Mouse (Mus musculus) E14TG2a.4 (cell line): Measurements from ENCODE around the gene Nckap5l.
A peak's percentile ranks its signal among the peaks of the same experiment; 100 is the strongest.

Source experiments
- CTCF ChIP-seq: conservative IDR thresholded peaks from 2 replicates; pipeline ENCODE4 v1.5.1; 2014; ENCODE audit warnings: low read length
- NANOG ChIP-seq: IDR thresholded peaks from 2 replicates; pipeline ENCODE4 v1.6.1; 2014; ENCODE audit warnings: borderline replicate concordance, low read length, mixed read lengths
- POU5F1 ChIP-seq: IDR thresholded peaks from 2 replicates; pipeline ENCODE4 v1.6.1; 2014; ENCODE audit warnings: low read length, borderline replicate concordance

DNA sequence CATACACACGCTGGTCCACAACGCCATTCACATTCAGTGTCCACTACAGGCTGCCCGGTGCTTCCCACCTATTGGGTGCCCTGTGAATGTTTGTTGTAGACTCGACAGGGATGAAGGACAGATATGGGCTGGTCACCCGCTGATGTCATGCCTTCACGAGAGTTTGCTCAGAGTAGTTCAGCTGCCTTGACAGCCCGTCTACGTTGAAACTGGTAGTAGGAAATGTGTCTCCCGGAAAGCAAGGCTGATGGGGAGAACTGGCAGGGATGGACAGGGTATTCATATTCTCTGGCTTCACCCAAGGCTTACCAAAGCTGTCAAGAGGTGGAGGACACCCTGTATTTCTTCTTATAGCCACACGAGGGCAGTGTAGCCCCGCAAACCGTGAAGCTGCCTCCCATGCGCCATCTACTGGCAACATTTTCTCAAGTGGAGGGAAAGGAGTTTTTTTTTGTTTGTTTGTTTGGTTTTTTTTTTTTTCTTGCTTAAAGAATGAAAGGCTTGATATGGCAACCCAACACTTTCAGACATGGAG, 41.1 kb downstream of the Nckap5l start:
- peak; percentile 98 for TF ChIP-seq CTCF
- TF ChIP-seq NANOG = no peak
- no peak for TF ChIP-seq POU5F1
